Mouse (Mus musculus) lung, postnatal 10 days (tissue): ENCODE results near the gene 4930467E23Rik.
A peak's percentile ranks its signal among the peaks of the same experiment; 100 is the strongest.
"Not testable (repeated sequence)": the region's sequence is repeated elsewhere in the genome, so short reads cannot be mapped to it uniquely, and the experiment has no call there.

Experiments used
- DNase-seq: peaks from one replicate; pipeline ENCODE4 v3.0.0; 2021

4930467E23Rik gene

DNA sequence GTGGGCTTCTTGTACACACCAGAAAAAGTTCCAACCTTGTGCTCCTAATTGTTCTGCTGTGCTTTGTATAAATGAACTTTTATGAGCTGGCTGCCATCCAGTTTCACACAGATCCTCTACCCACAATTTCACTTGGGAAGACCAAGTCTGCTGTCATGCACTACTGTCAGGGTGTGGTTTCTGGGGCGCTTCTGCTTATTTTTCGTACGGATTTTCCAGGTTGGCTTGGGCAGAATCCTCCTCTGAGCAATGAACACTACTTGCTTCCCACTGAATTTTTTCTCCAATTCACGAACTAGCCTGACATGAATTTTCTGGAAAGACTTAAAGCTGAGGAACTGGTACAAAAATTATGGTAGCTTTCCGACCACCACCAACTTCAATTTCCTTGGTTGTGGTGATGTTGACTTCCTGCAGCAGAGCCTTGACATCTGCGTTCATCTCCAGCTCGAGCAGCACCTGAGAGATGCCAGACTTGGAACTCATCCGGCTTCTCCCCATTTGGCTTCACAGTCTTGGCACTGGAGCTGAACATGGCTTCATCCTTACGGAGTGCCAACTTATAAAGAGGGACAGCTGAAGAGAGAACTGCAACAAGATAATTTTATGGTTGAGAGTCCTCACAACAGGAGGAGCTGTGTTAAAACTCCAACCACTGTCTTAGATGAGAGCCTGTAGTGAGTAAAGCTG, 18.1 kb upstream of the 4930467E23Rik start:
- DNase-seq = not testable (repeated sequence)

DNA sequence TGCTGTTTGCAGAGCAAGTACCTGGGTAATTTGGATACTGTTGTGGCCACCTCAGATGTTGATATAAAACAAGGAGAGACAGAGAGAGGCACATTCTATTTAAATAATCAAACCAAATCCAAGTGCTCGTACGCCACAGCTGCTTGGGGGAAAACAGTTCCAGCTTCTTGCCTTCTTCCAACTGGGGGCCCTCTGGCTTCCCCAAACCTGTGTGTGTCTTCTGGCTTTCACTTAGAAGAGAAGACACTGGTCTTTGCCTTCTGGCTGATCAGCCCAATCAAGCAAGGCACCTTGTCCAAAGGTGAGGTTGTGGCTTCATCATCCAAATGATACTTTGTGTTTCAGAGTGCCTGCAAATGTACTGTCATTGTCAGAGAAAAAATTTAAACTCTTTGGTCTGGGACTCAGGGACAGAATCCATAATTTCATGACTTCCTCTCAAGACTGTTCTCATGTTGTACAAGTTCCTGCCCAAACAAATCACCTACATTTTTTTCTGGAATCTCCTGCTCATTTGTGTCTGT, 17.1 kb upstream of the 4930467E23Rik start:
- DNase-seq = not testable (repeated sequence)

GRCm38 (mm10) chr8:19712816-19713215, 16.6 kb upstream of the 4930467E23Rik start:
- DNase-seq = not testable (repeated sequence)

GRCm38 (mm10) chr8:19713232-19713834, 16.0 kb upstream of the 4930467E23Rik start:
- DNase-seq = peak; percentile 34

DNA sequence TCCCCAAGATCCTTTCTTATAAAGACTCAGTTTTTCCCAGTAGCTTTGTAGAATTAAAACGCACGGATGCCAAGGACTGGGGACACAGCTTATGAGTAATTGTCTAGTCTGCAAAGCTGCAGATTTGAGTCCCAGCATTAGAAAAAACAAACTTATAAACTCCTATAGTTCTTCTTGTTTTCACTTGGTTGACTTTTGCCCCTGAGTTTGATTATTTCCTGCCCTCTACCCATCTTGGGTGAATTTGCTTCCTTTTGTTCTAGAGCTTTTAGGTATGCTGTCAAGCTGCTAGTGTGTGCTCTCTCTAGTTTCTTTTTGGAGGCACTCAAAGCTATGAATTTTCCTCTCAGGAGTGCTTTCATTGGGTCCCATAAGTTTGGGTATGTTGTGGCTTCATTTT, 14.9 kb upstream of the 4930467E23Rik start:
- DNase-seq = not testable (repeated sequence)

GRCm38 (mm10) chr8:19715266-19715665, 14.1 kb upstream of the 4930467E23Rik start:
- not testable (repeated sequence) for DNase-seq

GRCm38 (mm10) chr8:19717851-19718250, 11.5 kb upstream of the 4930467E23Rik start:
- peak; percentile 40 for DNase-seq

DNA sequence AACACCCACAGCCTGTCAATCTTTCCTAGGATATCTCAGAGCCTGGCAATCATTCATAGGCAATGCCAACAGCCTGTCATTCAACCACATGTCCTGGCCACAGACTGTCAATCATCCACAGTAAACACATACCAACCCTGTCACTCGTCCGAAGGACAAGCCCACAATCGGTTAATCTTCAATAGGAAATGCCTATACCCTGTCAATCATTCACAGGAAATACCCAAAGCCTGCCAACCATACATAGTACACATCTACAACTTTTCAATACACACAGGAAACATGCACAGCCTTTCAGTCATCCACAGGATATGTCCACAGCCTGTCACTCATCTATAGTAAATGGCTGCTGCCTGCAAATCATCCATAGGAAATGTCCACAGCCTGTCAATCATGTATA, 9.9 kb upstream of the 4930467E23Rik start:
- peak; percentile 33 for DNase-seq

DNA sequence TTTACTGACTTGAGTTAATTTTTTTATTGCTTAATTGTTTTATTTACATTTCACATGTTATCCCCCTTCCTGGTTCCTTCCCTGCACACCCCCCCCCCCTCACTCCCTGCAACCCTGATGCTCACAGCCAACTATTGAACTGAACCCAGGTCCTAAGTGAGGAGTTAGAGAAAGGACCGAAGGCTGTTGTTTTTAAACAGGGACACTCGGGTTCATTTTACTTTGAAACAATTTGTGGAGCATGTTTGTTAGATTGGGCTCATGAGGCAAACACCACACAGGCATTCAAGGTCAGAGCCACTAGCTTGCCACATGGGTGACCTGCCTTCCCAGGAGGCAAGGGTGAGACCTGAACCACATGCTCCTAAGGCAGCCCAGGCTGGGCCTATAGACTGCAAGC, 4.5 kb upstream of the 4930467E23Rik start:
- DNase-seq = peak; percentile 23

GRCm38 (mm10) chr8:19751773-19752172, 22.4 kb downstream of the 4930467E23Rik start:
- DNase-seq = not testable (repeated sequence)

DNA sequence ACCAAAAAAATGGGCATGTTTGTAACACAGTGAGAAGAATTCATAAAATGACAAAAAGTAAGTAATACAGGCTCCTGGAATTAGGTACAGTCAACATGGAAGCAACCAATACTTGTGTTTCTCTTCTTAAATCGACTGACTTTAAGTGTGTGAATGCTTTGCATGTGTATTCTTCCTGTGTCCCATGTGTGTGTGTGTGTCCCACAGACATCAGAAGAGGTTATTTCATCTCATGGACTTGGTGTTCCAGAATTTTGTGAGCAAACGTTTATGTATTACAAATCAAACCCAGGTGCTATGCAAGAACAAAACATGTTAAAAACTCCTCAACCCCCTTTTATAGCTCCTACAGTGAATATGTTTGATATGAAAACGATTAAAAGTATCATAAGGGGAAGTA, 24.8 kb downstream of the 4930467E23Rik start:
- DNase-seq = not testable (repeated sequence)

GRCm38 (mm10) chr8:19754961-19755360, 25.6 kb downstream of the 4930467E23Rik start:
- peak; percentile 4 for DNase-seq

DNA sequence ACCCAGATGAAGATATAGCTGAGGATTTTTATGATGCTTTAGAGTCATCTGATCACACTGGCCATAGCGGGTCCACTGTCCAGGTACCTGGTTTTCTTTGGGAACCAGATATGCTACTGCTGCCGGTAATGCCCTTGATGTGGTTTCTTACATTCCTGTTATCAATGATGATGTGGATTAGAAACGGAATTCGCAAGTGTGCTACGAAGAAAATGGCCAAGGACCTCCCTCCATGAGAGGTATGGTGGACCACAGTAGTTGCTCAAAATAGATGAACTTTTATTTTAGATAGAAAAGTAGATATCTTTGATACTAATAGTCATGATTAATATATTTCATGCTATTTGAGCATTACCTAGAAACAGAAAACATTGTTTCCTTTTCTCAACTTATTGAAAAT, 32.3 kb downstream of the 4930467E23Rik start:
- not testable (repeated sequence) for DNase-seq

GRCm38 (mm10) chr8:19762860-19763592, 33.6 kb downstream of the 4930467E23Rik start:
- DNase-seq = not testable (repeated sequence)

- peak; percentile 66 for DNase-seq
These were observed 36.2 kb downstream of the 4930467E23Rik start for GRCm38 (mm10) chr8:19765531-19765930.

DNA sequence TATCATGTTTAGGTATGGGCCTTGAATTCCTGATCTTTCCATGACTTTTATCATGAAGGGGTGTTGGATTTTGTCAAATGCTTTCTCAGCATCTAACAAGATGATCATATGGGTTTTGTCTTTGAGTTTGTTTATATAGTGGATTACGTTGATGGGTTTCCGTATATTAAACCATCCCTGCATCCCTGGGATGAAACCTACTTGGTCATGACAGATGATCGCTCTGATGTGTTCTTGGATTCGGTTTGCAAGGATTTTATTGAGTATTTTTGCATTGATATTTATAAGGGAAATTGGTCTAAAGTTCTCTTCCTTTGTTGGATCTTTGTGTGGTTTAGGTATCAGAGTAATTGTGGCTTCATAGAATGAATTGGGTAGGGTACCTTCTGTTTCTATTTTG, 44.1 kb downstream of the 4930467E23Rik start:
- not testable (repeated sequence) for DNase-seq

DNA sequence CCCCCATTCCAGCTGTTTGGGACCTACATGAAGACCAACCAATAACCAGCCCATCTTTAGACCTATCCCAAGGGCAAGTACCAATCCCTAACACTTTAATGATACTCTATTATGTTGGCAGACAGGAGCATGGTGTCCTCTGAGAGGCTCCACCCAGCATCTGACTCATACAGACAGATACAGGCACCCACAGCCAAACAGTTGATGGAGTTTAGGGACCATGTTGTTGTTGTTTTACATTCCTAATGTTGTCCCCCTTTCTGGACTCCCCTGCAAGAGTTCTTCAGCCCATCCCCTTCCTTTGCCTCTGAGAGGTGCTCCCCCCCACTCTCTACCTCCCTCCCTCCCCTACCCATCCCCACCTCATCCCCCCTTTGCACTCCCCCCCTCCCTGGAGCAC, 46.9 kb downstream of the 4930467E23Rik start:
- not testable (repeated sequence) for DNase-seq

DNA sequence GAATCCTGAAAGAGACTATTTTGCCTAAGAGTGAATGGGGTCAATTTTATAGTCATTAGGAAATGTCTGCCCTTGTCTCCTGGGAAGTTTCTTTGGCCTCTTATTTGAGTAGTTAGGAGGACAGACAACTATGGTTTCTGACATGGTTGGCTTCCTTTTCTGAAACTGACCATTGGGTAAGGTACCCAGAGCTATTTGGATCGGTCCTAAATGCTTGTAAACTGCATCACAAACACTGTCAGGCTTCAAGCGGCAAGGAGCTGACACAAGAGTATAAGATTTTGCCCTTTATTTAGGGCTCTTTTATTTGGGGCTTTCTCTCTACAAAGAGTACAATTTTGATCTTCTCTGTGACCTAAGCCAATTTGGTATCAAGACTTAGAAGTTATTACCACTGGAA, 48.1 kb downstream of the 4930467E23Rik start:
- not testable (repeated sequence) for DNase-seq

- peak; percentile 54 for DNase-seq
These were observed 48.8 kb downstream of the 4930467E23Rik start for GRCm38 (mm10) chr8:19778126-19778525.

- DNase-seq = not testable (repeated sequence)
These were observed 49.5 kb downstream of the 4930467E23Rik start for GRCm38 (mm10) chr8:19778891-19779290.

- not testable (repeated sequence) for DNase-seq
These were observed 50.8 kb downstream of the 4930467E23Rik start for GRCm38 (mm10) chr8:19780212-19780611.

DNA sequence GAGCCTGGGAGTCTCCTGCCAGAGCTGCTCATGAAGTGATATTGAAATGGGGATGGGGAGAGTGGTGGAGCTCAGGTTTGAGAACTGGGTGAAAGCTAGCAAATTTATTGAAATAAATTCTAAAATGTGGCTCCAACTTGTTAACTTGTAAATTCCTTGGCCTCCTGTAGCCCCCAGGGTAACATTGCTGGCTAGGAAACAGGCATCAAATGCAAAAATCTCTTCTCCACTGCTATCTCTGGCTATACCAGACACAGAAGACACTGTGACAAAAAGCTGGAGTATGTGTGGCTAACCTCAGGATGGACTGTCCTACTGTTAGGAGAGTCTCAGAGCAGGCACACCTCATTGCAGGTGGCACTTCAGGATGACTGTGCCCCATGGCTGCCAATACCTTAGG, 51.3 kb downstream of the 4930467E23Rik start:
- DNase-seq = not testable (repeated sequence)
